Mouse (Mus musculus) liver, embryonic 14.5 days (tissue): ENCODE results near the gene Mn1. TPM values are rescaled to one million over a fixed set of nuclear protein-coding genes. Genes with fewer than 3 reads are reported as not detected.

Experiments
- ATAC-seq: fragments of 200-750 bp; cut with Nextera tagmentation; 2 replicates; pipeline ENCODE4 v1.8.0; 2017; ENCODE audit warnings: moderate number of reproducible peaks, mild to moderate bottlenecking, moderate library complexity; ENCODE audit not compliant: insufficient read depth
- DNase-seq, 3 experiments: peaks; one replicate each; pipeline ENCODE4 v3.0.0-alpha.2; 2012 to 2013; ENCODE audit warnings: low read depth in 3 of 3, low spot score in 3 of 3
- H3K27ac ChIP-seq: fragments of 300-500 bp; sonication (generic); 2 replicates; pipeline ENCODE4 v1.5.1; 2014; ENCODE audit warnings: moderate library complexity, mild to moderate bottlenecking, control low read depth, inconsistent platforms
- H3K27me3 ChIP-seq: fragments of 300-500 bp; sonication (generic); 2 replicates; pipeline ENCODE4 v1.6.1; 2014; ENCODE audit warnings: mild to moderate bottlenecking, low read length, moderate library complexity; ENCODE audit not compliant: control insufficient read depth, insufficient read depth
- H3K36me3 ChIP-seq: fragments of 300-500 bp; sonication (generic); replicated peaks from 2 replicates; pipeline ENCODE4 v1.6.1; 2014; ENCODE audit warnings: low read depth; ENCODE audit not compliant: control insufficient read depth, insufficient read depth
- H3K4me1 ChIP-seq, 2 experiments: fragments of 200-500 bp in 1 of 2; fragments of 300-500 bp in 1 of 2; sonication (generic) in 1 of 2; replicated peaks; 2 replicates each; pipeline ENCODE4 v1.6.1; 2012 to 2014; ENCODE audit warnings: antibody characterized with exemption in 1 of 2, inconsistent platforms in 1 of 2, low read length in 1 of 2; ENCODE audit not compliant: control insufficient read depth in 2 of 2, insufficient read depth in 2 of 2
- H3K4me2 ChIP-seq: fragments of 300-500 bp; sonication (generic); 2 replicates; pipeline ENCODE4 v1.6.1; 2014; ENCODE audit warnings: low read depth, mild to moderate bottlenecking, control low read depth, moderate library complexity
- H3K4me3 ChIP-seq, 2 experiments: fragments of 200-500 bp in 1 of 2; fragments of 300-500 bp in 1 of 2; sonication (generic) in 1 of 2; 2 replicates each; pipeline ENCODE4 v1.5.1; 2012 to 2014; ENCODE audit warnings: low read depth in 2 of 2, low read length in 2 of 2, mild to moderate bottlenecking in 2 of 2, control low read depth in 1 of 2, inconsistent platforms in 1 of 2, moderate library complexity in 1 of 2; ENCODE audit not compliant: insufficient read depth in 1 of 2
- H3K9ac ChIP-seq: fragments of 300-500 bp; sonication (generic); replicated peaks from 2 replicates; pipeline ENCODE4 v1.6.1; 2014; ENCODE audit warnings: mild to moderate bottlenecking, control low read depth, moderate library complexity
- H3K9me3 ChIP-seq: fragments of 300-500 bp; sonication (generic); 2 replicates; pipeline ENCODE4 v1.6.1; 2016; ENCODE audit warnings: low read length, mixed read lengths; ENCODE audit not compliant: control insufficient read depth
- CTCF ChIP-seq: IDR thresholded peaks from 2 replicates; pipeline ENCODE4 v1.5.1; 2016; ENCODE audit warnings: antibody characterized with exemption, low read depth, control low read depth
- EP300 ChIP-seq: IDR thresholded peaks from 2 replicates; pipeline ENCODE4 v1.6.1; 2016; ENCODE audit warnings: antibody characterized with exemption, low read depth
- WGBS: fragments of 180-500 bp; shearing (Covaris S2); extraction: QIAGEN DNeasy Blood & Tissue Kit; methylation state at CpG from one replicate; pipeline ENCODE4 v1.1.7; 2014; ENCODE audit not compliant: insufficient replicate concordance; 5-methylcytosine and 5-hydroxymethylcytosine counted together
- polyA plus RNA-seq, 2 experiments: library from polyadenylated mRNA; depleted of rRNA in 1 of 2; stranded (reverse) in 1 of 2; unstranded in 1 of 2; fragments of >200 nt; fragmentation: Nextera tagmentation in 1 of 2; extraction: Ambion mirVana in 1 of 2; gene quantifications; 2 replicates each; pipeline versions ENCODE4 v1.2.1 to v1.2.3; 2012 to 2014

The Mn1 gene
- polyA plus RNA-seq, 2 experiments, result 0.44 to 0.81 TPM

DNA sequence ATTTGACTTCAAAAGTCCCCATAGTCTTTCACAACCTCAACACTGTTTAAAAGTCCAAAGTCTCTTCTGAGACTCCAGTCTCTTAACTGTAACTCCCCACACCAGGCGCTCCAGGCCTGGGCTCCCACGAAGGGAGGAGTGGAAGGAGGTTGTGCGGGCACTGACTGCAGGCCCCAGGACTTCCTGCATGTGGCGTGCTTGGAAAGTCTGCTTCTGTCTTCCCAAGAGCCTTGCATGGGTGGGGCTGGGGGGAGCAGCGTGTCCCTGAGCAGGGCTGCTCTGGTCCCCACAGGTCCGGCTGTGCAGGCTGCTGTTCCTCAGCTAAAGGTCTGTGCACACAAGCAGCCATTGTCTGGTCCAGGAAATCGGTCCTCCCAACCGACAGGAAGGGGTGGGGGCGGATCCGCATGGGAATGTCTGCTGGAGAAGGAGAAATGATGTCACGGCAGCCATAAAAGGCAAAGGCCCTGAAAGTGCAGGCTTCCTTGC, 48.7 kb downstream of the Mn1 start:
- 41% methylated on average over 11 of the region's 11 CpGs for WGBS
- no peaks in the 10 kb centered on the region for H3K36me3 ChIP-seq
- DNase-seq (peak in 1 of 3 experiments; percentile 9), ATAC-seq (peak; percentile 36; the same call in 1 of the 2 replicates)
- no peaks in the 10 kb centered on the region for H3K27me3 ChIP-seq
- H3K9me3 ChIP-seq, result no peaks in the 10 kb centered on the region
- H3K4me2 ChIP-seq, result no peak overlapping the region
- H3K4me1 ChIP-seq, result peaks cover 0 to 7% of the 10 kb centered on the region in 2 experiments; a peak in 1 of 4 replicates
- TF ChIP-seq CTCF (0 out of 2 replicates have a peak, but pooled peaks have one; percentile 11), EP300 (no peak)
- no peak overlapping the region for H3K4me3 ChIP-seq
- no peak overlapping the region for H3K27ac ChIP-seq
- H3K9ac ChIP-seq, result no peak overlapping the region

DNA sequence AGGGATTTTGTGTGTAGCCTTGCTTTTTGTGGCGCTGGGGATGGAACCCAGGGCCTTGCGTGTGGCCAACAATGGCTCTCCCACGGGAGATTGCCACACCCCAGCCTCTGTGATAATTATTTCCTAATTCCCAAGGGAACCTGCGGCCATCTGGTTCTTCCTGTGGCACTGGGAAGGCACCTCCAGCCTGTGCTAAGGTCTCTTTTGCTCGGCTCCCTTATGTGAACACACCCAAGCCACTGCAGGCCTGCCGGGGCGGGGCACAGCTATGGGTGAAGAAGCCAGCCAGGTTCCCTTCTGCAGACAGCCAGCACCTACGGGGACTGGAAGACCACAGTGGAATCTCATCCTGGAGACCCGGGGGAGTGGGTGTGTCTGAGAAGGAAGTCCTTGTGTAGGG, 49.3 kb downstream of the Mn1 start:
- Histone ChIP-seq H3K4me2 (no peak overlapping the region), H3K27ac (no peak overlapping the region), H3K36me3 (no peaks in the 10 kb centered on the region), H3K4me1 (peaks cover 0 to 7% of the 10 kb centered on the region in 2 experiments; a peak in 1 of 4 replicates), H3K9ac (no peak overlapping the region), H3K4me3 (no peak overlapping the region), H3K9me3 (no peaks in the 10 kb centered on the region), H3K27me3 (no peaks in the 10 kb centered on the region)
- 49% methylated on average over 9 of the region's 9 CpGs for WGBS
- ATAC-seq (no peak), DNase-seq (no peak)
- TF ChIP-seq CTCF (no peak), EP300 (no peak)

DNA sequence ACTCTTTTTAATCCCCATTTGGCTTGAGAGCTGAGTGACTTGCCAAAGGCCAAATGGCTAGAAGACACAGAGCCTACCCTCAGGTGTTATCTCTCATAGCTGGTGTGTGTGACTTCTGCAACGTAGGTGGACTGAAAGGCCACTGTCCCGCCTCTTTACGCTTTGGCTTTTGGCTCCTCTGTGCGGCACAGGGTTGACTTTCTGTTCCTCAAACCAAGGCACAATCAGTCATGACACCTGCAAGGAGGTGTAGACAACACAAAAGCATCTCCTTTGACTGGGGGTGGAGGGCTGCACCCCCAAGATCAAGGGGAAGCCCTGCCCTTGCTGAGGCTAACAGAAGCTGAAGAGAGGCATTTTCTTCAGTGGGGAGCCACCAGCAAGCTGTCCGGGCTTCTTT, 50.5 kb downstream of the Mn1 start:
- Histone ChIP-seq H3K4me2 (no peak overlapping the region), H3K9me3 (no peaks in the 10 kb centered on the region), H3K27ac (no peak overlapping the region), H3K4me3 (no peak overlapping the region), H3K27me3 (no peaks in the 10 kb centered on the region), H3K9ac (no peak overlapping the region), H3K36me3 (no peaks in the 10 kb centered on the region), H3K4me1 (peaks cover 0 to 7% of the 10 kb centered on the region in 2 experiments; a peak in 1 of 4 replicates)
- WGBS, result 28% methylated on average over 5 of the region's 5 CpGs
- TF ChIP-seq EP300 (no peak), CTCF (no peak)
- DNase-seq (no peak), ATAC-seq (no peak)

DNA sequence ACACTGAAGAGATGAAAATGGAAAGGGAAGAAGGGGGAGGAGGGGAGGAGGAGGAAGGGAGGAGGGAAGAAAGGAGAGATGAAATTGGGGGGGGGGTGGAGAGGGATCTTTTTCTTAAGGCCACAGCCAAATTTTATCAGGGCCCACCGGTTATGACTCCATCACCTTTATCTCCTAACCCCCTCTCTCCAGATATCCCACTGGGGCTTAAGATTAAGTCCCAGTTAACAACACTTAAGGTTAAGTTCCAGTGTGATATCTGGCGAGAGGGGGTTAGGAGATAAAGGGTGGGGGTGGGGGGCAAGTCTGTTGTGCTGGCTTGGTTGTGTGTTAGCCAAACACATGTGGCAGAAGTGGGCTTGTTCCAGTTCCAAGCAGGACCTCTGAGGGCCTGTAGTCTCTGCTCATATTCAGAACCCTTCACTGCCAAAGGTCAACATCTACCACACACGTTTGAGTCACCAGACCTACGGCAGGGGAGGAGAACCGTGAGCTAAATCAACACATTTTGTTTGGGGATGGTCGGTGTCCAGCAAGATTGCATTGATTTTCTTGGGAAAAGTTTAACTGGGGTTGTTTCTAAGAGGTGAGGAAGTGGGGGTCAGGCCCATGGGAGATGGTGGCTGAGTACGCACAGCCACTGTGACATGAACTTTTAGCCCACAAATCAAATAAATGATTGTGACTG, 52.2 kb downstream of the Mn1 start:
- DNase-seq (peak; percentile 26 to 40 (median 39)), ATAC-seq (peak; percentile 63)
- TF ChIP-seq EP300 (peak; percentile 35; the same call in 1 of the 2 replicates), CTCF (no peak)
- H3K4me3 ChIP-seq, result no peak overlapping the region
- H3K9ac ChIP-seq, result no peak overlapping the region
- no peak overlapping the region for H3K27ac ChIP-seq
- H3K36me3 ChIP-seq, result no peaks in the 10 kb centered on the region
- H3K4me2 ChIP-seq, result no peak overlapping the region
- H3K4me1 ChIP-seq, result peaks cover 0 to 7% of the 10 kb centered on the region in 2 experiments; a peak in 1 of 4 replicates
- no peaks in the 10 kb centered on the region for H3K27me3 ChIP-seq
- WGBS, result 27% methylated on average over 7 of the region's 7 CpGs
- no peaks in the 10 kb centered on the region for H3K9me3 ChIP-seq

DNA sequence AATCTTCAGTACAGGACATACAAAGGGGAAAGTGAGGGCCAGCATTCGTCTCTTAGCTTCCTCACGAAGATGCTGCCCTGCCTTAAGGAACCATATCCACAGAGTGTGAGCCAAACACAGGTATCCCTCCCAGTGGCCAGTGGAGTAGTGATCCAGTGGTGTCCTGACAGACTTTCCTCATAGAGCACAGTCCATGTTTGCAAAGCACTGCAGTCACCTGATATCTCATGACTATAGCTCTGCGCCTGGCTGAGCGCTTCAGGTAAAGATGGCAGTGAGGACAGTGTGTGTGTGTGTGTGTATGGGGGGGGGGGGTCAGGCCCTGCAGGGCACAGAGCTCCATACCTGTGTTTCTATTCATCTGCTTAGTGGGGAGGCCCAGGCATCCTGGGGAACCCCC, 53.7 kb downstream of the Mn1 start:
- TF ChIP-seq CTCF, result no peak
- TF ChIP-seq EP300, result no peak
- DNase-seq, result peak in 1 of 3 experiments; percentile 12
- peaks cover 0 to 7% of the 10 kb centered on the region in 2 experiments; a peak in 1 of 4 replicates for H3K4me1 ChIP-seq
- peak; percentile 50 for ATAC-seq
- no peak overlapping the region for H3K9ac ChIP-seq
- no peaks in the 10 kb centered on the region for H3K9me3 ChIP-seq
- no peak overlapping the region for H3K4me2 ChIP-seq
- no peaks in the 10 kb centered on the region for H3K27me3 ChIP-seq
- no peak overlapping the region for H3K27ac ChIP-seq
- 58% methylated on average over 4 of the region's 4 CpGs for WGBS
- no peak overlapping the region for H3K4me3 ChIP-seq
- H3K36me3 ChIP-seq, result no peaks in the 10 kb centered on the region
